Mouse (Mus musculus): ENCODE measurements around the gene Trim38.

Trim38 gene

GRCm38 (mm10) chr13:23761871-23762821 lies 7.6 kb upstream of the Trim38 start, which contains the start of gene Hist1h3a:
Gene Hist1h3a, minus strand, starts transcription at chr13:23762386.
- peak; percentile 80 for DNase-seq

DNA sequence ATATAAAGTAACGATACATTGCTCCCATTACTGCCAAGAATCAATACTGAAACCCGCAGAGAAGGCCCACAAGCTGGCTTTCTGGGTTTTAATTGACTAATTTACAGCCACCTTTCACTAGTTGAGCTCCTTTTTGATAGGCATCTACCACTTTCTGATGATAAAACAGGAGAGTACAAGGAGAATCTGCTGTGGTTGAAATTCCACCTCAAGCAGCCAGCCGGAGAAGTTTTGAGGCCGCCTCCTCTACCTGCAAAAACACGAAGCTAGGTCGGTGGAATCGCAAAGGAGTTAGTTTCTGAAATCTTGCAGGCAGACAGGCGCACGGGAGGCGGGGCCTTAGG lies 6.5 kb upstream of the Trim38 start:
- no peak for DNase-seq

- peak; percentile 79 for DNase-seq
Observed at GRCm38 (mm10) chr13:23763586-23764323, 6.0 kb upstream of the Trim38 start, which contains the start of gene Hist1h1a. Gene Hist1h1a, plus strand, starts transcription at chr13:23763666.

- DNase-seq, result no peak
Observed at GRCm38 (mm10) chr13:23764324-23765171, 5.2 kb upstream of the Trim38 start.

- DNase-seq, result no peak
Observed at GRCm38 (mm10) chr13:23765172-23765513, 4.6 kb upstream of the Trim38 start.

DNA sequence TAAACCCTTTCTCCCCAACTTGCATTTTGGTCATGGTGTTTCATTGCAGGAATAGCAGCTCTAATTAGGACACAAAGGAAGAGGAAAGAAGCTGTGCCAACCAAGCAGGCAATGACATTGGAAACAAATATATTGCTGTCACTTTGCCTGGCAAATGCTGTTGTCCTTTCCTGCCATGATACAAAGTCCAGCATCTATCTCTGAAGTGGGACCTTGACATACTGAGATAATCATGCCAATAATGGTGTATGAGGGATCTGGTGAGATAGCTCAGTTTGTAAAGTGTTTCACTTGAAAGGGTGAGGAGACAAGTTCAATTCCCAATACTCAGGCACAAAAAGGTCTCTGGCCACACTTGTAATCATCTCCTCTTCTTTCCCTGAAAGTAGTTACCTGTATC lies 2.9 kb upstream of the Trim38 start:
- DNase-seq, result no peak

GRCm38 (mm10) chr13:23768834-23769397 lies 797 bp upstream of the Trim38 start:
- DNase-seq, result no peak

GRCm38 (mm10) chr13:23772561-23773313 lies 3.0 kb downstream of the Trim38 start:
- DNase-seq, result no peak

DNA sequence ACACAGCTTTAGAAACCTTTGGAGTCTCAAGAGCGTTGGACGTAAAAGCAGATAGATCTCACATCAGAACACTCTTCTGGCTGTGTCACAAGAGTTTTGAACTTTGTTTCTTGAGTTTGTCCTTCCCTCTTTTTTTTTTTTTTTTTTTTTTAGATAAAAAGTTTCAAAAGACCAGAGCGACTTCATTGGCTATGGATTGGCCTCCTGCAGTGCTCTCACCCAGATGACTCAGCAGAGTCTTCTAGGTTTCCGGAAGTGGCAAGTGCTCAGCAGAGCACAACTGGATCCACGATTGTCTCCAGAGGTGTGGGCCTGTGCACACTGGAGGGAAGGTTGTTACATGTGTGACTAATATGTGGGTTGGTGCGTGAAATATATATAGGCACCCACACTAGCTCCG lies 8.6 kb downstream of the Trim38 start:
- DNase-seq, result no peak

DNA sequence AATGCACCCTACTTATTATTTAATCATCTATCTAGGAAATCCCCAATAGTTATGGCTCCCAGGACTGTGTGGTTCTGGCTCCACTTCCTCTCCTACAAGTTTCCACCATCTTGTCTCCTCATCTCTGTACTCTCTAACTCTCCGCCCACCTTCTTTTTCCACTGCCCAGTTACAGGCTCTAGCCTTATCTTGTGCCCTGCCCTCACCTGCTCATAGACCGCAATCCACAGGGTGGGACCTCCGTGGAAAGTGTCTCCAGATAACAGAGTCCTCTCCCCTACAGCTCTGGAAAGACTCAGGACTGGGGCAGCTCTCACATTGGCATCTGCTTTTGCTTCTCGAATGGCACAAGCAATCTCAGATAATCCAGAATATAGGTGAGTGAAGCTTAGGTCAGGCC lies 9.3 kb downstream of the Trim38 start:
- DNase-seq, result no peak

- peak; percentile 8 for DNase-seq
Observed at GRCm38 (mm10) chr13:23792520-23792919, 22.8 kb downstream of the Trim38 start.

- no peak for DNase-seq
Observed at GRCm38 (mm10) chr13:23799405-23799804, 29.7 kb downstream of the Trim38 start.

DNA sequence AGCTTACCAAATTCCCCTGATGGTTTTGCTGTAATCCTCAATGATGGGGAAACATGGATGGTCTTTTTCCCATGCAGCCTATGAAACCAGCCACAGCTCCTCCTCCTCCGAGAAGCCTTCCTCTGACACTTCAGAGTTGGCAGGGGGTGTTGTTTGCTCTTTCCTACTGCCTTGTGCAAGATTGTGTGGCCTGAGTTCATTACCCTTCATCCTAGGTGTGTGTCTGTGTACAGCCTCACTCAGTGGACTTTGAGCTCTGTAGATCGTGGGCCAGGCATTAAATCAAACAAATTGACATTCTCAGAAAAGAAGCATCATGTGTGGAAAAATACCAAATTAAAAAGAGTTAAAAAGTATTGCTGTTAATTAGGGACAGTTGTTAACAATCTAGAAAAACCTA lies 34.8 kb downstream of the Trim38 start:
- DNase-seq, result no peak

DNA sequence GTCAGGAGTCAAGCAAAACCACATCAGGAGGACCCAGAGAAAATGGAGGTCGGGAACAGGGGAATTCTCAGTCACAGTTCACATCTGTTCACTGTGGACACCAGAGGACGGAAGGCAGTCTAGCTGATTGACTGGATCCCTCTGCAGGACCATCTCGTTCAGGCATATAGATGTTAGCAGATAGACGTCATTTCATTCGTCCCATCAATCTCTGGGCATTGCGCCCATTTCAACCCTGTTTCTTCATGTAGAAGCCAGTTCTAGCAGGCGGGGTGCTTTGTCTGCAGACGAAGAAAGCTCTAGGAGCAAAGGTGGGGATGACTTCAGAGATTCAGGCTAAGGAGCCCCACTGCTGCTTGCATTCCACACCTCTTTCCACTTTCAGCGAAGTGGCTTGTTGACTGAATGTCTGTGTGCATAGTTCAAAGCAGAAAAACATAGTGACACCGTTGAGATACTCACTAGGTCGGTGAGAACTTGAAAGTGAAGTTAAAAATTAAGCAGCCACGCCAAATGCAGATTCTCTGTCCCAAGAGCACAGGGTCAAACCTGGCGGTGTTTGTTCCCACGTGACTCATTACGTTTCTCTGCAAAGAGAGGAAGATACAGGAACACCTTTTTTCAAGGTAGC lies 36.8 kb downstream of the Trim38 start, which contains the start of gene Slc17a2:
Gene Slc17a2 (plus strand): TSS at position 572 of the 631 bp plus-strand sequence.
- DNase-seq, result no peak

GRCm38 (mm10) chr13:23816148-23816547 lies 46.4 kb downstream of the Trim38 start:
- DNase-seq, result no peak

DNA sequence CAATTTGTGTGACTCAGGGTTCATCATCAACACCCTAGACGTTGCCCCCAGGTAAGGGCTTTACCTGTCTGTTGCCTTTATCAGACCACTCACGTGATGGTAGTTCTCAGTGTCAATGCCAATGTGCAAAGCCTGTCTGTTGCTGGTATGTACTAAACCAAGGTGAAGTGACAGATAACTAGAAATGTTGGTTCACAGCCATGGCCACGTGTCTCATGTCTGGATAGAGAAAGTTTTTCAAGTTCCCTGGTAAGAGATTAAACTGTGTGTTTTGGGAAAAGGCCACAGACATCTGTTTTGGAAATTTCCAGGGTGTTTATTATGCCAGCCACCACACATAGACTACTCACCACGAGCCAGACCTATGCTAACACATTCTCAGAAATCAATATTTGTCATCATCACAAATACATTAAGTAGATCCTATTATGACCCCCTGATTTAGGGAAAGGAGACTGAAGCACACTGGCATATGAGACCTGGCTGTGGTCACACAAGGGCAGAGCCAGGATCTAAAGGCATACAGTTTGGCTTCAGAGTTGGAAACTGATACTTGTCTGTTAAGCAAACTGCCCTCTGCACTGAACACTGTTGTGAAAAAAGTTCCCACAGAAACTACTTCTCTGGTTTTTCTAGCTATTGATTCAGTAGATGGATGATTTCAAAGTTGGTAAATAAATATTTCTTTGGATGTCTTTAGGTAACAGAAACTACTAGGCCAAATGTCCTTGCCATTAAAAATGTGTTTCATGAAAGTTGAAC lies 50.6 kb downstream of the Trim38 start:
- DNase-seq, result no peak

GRCm38 (mm10) chr13:23822213-23822612 lies 52.5 kb downstream of the Trim38 start:
- DNase-seq, result no peak

GRCm38 (mm10) chr13:23826606-23827005 lies 56.9 kb downstream of the Trim38 start:
- no peak for DNase-seq

- DNase-seq, result no peak
Observed at GRCm38 (mm10) chr13:23833053-23833452, 63.3 kb downstream of the Trim38 start.

DNA sequence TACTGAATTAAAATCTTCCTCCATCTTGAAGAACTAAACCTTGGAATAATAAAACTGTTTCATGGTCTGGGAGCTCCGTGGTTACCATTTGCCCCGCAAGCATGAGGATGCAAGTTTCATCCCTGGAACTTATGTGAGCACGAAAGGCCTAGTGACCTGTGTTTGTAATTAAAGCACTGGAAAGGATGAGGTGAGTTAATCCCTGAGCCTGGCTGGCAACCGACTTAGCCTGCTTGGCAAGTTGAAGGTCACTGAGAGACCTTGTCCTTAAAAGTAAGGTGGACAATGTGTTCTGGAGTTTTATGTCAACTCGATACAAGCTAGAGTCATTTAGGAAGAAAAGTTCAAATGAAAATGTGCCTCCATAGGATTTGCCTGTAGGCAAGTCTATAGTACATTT lies 65.1 kb downstream of the Trim38 start:
- DNase-seq, result no peak

DNA sequence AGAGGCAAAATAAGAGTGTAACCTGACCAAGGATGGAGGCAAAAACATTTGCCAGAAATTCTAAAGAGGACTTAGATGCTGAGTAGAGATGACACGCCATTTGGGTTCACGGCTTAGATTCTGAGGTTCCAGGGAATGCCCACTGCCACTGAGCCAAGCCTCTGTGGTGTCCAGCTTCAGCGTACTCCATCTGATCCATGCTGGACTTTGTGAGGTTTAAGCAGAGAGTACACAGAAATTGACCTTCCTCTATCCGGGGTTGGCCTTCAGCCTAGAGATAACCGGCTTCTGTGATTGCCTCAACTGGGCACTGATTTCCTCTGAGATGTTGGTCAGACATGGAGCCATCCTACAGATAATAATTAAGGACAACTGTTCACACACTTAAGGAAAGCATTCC lies 66.9 kb downstream of the Trim38 start:
- no peak for DNase-seq

Data from cerebellum, adult 11-12 months (tissue).